Mouse (Mus musculus) bone marrow, adult 2 months (tissue): ENCODE data around the gene Zbtb12.

Experiments used
- CTCF ChIP-seq: fragments of 200-500 bp; IDR thresholded peaks from 2 replicates; pipeline ENCODE4 v1.5.1; 2011; ENCODE audit warnings: low read length, control low read depth; ENCODE audit not compliant: control insufficient read depth, insufficient read depth
- POLR2A ChIP-seq: fragments of 200-500 bp; IDR thresholded peaks from 2 replicates; pipeline ENCODE4 v1.6.1; 2011; ENCODE audit warnings: low read depth, mild to moderate bottlenecking, control low read depth, low read length, borderline replicate concordance; ENCODE audit not compliant: control insufficient read depth

- no peak for TF ChIP-seq CTCF
- no peak for TF ChIP-seq POLR2A
Measured at GRCm38 (mm10) chr17:34862416-34863081, 16.7 kb upstream of the Zbtb12 start, which contains the start of gene Cfb.
